Mouse (Mus musculus) erythroblast, embryonic 14.5 days (primary cell): ENCODE data around the gene Rbx1.

ENCODE experiments used
- GATA1 ChIP-seq: IDR thresholded peaks from 2 replicates; pipeline ENCODE4 v1.6.1; 2012; ENCODE audit warnings: low read length, inconsistent platforms, mixed read lengths
- TAL1 ChIP-seq: IDR thresholded peaks from 3 replicates; pipeline ENCODE4 v1.6.1; 2012; ENCODE audit warnings: low read length, inconsistent platforms, mixed read lengths

DNA sequence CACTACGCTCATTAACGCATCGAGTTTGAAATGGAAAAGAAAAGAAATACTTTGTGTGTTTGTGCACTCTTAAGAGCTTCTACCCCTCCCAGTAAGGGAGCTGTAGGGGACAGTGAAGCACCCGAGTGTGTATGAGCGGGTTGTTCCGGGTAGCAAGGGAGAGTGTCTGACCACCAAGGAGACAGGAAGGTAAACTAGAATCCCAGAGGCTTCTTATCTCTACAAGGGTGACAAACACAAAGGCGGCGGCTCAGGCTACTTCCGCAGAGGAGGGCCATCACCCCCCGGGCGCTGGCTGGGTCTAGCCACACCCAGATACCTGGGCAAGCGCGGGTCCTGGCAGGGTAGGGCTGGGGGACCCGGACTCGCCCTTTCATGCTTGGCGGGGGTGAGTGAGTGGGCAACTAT lies 56.7 kb downstream of the Rbx1 start:
- TF ChIP-seq GATA1 (0 out of 2 replicates have a peak, but pooled peaks have one; percentile 21), TAL1 (no peak)
